Mouse (Mus musculus) adrenal gland (tissue): ENCODE results near the gene Arsj.

Source experiments
- intact Hi-C: fragments of 180-260 bp; cut with DNase I; formaldehyde crosslinking; loops from one replicate; pipeline ENCODE4 v1.15.1; 2025
- long read RNA-seq, 2 experiments: library from polyadenylated mRNA; unstranded; transcript quantifications; one replicate each; pipeline ENCODE4 v2.0.0; 2020; ENCODE audit warnings: borderline replicate concordance in 1 of 2; ENCODE audit not compliant: insufficient replicate concordance in 1 of 2

Arsj gene
- long read RNA-seq, experiment 1 = 0 reads
- long read RNA-seq, experiment 2 = 0 reads

DNA sequence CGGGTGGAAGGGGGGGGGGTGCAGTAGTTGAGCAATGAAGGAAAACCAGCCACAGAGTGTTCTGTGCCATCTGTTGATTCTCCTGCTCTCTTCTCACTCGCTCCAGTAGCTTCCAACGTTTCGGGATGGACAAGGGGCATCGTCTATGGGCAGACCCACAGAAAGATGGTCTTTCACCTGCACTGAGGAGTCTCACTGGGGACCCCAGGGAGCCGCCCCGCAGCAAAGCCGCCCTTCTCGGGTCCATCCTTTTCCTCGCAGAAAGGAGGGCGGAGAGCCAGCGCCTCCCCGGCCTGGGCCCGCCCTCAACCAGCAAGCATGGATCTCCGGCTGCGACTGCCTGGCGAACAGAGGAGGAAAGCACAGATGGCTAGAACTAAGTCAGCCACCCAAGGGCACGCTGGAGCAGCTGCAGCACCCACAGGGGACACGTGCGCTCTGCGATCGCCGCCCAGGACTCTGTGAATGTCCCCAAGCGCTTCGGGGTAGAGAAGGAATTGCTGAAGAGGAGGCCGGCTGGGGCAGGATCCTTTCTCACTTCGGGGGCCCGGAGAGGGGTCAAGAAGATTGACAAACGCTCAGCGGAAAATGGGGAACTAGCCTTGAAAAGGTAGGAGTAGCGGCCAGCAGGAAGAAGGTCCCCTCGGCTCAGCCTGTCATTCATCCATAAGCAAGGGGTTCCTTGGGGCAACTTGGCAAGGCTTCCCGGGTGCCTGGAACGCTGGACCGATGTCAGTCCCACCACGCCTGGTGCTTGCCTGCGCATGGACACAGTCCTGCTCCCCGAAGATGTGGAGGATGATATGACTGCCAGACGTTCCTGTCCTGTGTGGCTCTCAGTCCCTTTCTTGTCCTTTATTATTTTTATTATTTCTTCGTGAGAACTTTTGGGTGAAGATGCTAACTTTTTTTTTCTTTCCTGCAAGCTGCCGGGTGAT lies at the start of gene Arsj:
Gene Arsj (plus strand): TSS at position 117 of the 938 bp plus-strand sequence.
- intact Hi-C loops = no loop called here

DNA sequence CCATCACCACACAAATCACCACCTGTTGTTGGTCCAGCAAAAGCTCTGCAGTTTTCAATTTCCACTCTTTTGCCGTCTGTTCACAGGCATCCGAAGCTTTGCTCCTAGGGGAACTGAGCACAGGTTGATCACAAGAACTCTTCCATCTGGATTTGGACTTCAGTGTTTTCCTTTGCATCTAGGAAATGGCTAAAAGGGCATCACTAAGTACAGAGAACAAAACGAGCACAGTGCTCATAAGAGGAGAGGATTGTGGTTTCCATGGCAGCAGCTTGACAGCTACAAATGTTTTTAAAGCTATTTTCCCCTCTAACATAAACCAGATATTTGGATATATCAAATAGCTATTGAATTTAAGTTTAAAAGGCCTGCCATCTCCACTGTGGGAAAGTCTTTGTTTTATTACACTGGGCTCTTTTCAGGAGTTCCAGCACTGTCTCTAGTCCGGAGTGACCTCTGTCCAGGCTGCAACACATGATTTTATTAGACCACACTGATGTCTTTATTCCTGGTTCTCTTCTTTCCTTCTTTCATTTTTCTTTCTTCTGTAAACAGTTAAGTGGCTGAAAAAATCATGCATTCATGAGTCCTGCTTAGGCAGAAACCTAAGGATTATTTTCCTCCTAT lies 38.5 kb upstream of the Arsj start:
- intact Hi-C loops = no loop called here

GRCm38 (mm10) chr3:126325891-126326627 lies 37.4 kb upstream of the Arsj start:
- intact Hi-C loops = no loop called here

DNA sequence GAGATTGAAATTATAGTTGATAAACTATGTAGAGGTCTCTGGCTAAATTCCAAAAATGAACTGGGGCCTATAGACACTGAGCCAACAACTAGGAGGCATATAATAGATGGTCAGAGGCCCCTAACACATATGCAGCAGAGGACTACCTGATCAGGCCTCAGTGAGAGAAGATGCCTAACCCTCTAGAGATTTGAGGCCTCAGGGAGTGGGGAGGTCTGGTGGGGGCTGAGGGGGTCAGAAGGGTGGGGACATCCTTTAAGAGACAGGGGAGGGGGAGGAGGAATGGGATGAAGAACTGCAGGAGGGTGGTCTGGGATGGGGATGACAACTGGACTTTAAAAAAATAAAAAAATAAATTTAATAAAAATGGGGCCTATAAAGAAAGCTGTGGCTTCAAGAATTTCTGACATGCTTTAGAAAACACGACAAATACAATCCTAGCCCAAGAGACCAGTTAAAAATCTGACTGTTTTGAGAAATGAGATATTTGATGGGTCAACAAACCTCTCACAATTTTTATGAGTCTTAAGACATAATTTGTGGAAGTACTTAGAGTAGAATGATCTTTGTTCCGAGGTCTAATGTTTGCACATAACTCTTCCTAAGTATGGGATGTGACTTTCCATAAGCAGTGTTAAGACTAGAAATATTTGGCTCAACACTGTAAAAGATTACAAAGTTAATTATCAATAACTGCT lies 36.7 kb upstream of the Arsj start:
- intact Hi-C loops = no loop called here

- intact Hi-C loops = no loop called here
Observed at GRCm38 (mm10) chr3:126335329-126335728, 28.2 kb upstream of the Arsj start.

DNA sequence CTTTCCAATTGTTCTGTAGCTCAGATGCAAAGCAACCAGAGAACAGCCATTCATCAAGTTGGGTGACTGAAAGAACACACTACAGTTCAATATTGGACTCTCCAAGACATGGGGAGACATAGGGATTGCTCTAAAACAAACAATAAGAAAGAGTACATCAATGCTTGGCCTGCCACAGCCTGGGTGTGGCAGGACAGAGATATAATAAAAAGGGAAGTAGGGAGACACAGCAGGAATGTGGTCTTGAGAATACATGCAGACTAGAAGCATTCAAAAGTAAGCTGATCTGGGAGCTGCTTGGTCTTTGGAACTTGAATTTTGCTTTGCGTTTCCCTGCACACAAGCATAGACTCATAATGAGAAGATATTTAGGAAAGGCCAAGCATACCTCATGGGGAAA lies 18.7 kb upstream of the Arsj start:
- intact Hi-C loops = no loop called here

GRCm38 (mm10) chr3:126359760-126360159 lies 3.7 kb upstream of the Arsj start:
- intact Hi-C loops = no loop called here

- intact Hi-C loops = no loop called here
Observed at GRCm38 (mm10) chr3:126362392-126362791, 1.1 kb upstream of the Arsj start.

DNA sequence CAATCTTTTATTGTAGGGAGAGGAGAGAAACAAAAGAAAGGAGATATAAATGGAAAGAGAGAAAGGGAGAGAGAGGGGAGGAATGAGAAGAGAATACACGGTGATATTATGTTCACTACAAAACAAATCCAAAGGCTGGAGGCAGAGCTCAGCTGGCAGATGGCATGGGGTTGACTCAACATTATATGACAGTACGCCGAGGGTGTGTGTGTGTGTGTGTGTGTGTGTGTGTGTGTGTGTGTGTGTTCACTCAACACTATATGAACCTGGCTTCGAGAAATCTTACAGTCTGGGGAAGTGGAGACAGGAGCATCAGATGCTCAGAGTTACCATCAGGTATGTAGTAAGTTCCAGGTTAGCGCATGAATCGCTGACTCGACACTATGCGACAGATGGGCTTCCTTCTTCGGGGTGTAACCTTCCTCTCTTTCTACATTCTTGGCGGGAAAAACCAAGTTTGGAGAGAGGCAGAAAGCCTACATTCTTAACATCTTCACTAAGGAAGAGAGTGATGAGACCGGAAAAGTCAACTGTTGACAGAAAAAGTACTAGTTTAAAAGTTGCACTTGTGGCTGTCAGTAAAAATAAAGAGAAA lies 456 bp upstream of the Arsj start:
- intact Hi-C loops = no loop called here

- intact Hi-C loops = no loop called here
Observed at GRCm38 (mm10) chr3:126364555-126364954, 1.1 kb downstream of the Arsj start.

GRCm38 (mm10) chr3:126370571-126370970 lies 7.1 kb downstream of the Arsj start:
- intact Hi-C loops = no loop called here

GRCm38 (mm10) chr3:126372815-126373545 lies 9.5 kb downstream of the Arsj start:
- intact Hi-C loops = no loop called here

- intact Hi-C loops = no loop called here
Observed at GRCm38 (mm10) chr3:126373721-126374120, 10.2 kb downstream of the Arsj start.

GRCm38 (mm10) chr3:126379252-126379651 lies 15.8 kb downstream of the Arsj start:
- intact Hi-C loops = no loop called here

DNA sequence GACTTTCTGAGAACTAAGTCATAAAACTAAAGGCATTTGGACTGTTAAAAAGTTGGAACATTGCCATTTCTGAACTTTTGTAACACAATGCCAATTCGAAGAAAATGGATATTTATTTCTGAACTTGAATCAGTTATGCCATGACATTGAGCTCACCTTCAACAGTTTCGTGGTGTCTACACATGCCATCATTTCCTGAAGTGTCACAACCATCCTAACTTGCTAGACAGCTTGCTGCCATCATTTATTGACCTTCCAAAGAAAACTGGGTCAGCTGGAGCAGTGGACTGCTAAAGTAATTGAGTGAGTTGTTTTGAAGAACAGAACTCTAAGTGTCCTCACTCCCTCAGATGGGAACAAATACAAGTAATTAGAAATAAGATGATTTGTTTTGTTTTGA lies 16.2 kb downstream of the Arsj start:
- intact Hi-C loops = no loop called here

GRCm38 (mm10) chr3:126383276-126383675 lies 19.8 kb downstream of the Arsj start:
- intact Hi-C loops = no loop called here

- intact Hi-C loops = no loop called here
Observed at GRCm38 (mm10) chr3:126384657-126385438, 21.4 kb downstream of the Arsj start.

GRCm38 (mm10) chr3:126397451-126397850 lies 34.0 kb downstream of the Arsj start:
- intact Hi-C loops = no loop called here

- intact Hi-C loops = no loop called here
Observed at GRCm38 (mm10) chr3:126397985-126398630, 34.6 kb downstream of the Arsj start.
